Mouse (Mus musculus): ENCODE results near the gene Ifnk.

GRCm38 (mm10) chr4:35167855-35168254, 16.0 kb downstream of the Ifnk start:
- TF ChIP-seq POLR2A (IDR thresholded peaks at IDR 0.05; ENCODE audit: low read depth, low read length), result no peak
- no peak for TF ChIP-seq CTCF (IDR thresholded peaks at IDR 0.05; ENCODE audit: borderline replicate concordance, insufficient read depth, low read length)

Measured in embryonic fibroblast, embryonic 13.5 days (primary cell).